Mouse (Mus musculus): ENCODE results near the gene Nav2.

- TF ChIP-seq ETS1 (IDR thresholded peaks at IDR 0.05; ENCODE audit: low read depth, low read length), result no peak
- TF ChIP-seq POLR2AphosphoS5 (IDR thresholded peaks at IDR 0.05; ENCODE audit: borderline replicate concordance, low read depth, low read length), result no peak
- no peak for TF ChIP-seq E2F4 (IDR thresholded peaks at IDR 0.05; ENCODE audit: borderline replicate concordance, low read depth, low read length)
- no peak for TF ChIP-seq EP300 (IDR thresholded peaks at IDR 0.05; ENCODE audit: low read depth in 1 of 2, low read length in 2 of 2)
- TF ChIP-seq POLR2A (IDR thresholded peaks at IDR 0.05; ENCODE audit: control insufficient read depth in 1 of 2, insufficient read depth in 1 of 2, low read depth in 1 of 2, low read length in 2 of 2, poor library complexity in 1 of 2), result no peak
- no peak for TF ChIP-seq CTCF (IDR thresholded peaks at IDR 0.05 in 2 of 3, conservative IDR thresholded peaks at IDR 0.05 in 1 of 3; ENCODE audit: control insufficient read depth in 1 of 3, insufficient read depth in 1 of 3, low read depth in 2 of 3, low read length in 3 of 3, poor library complexity in 1 of 3, severe bottlenecking in 1 of 3)
- no peak for TF ChIP-seq HCFC1 (IDR thresholded peaks at IDR 0.05; ENCODE audit: low read depth, low read length)
Measured at GRCm38 (mm10) chr7:49018478-49018914, 110.0 kb downstream of the Nav2 start.

All from MEL (cell line).